Mouse (Mus musculus) forebrain, embryonic 14.5 days (tissue): ENCODE results near the gene Gm6710. TPM values are rescaled to one million over a fixed set of nuclear protein-coding genes. Genes with fewer than 3 reads are reported as not detected.
"Not testable (repeated sequence)": the region's sequence is repeated elsewhere in the genome, so short reads cannot be mapped to it uniquely, and the experiment has no call there.

Experiments used
- ATAC-seq: fragments of 200-750 bp; cut with Nextera tagmentation; 2 replicates; pipeline ENCODE4 v1.8.0; 2017; ENCODE audit warnings: mild to moderate bottlenecking, moderate library complexity
- DNase-seq: peaks from one replicate; pipeline ENCODE4 v3.0.0-alpha.2; 2015; ENCODE audit warnings: low spot score
- H3K27ac ChIP-seq: fragments of 300-500 bp; sonication (generic); 2 replicates; pipeline ENCODE4 v1.5.1; 2014; ENCODE audit warnings: low read depth, mild to moderate bottlenecking, control low read depth, low read length, moderate library complexity
- H3K27me3 ChIP-seq: fragments of 300-500 bp; sonication (generic); replicated peaks from 2 replicates; pipeline ENCODE4 v1.6.1; 2014; ENCODE audit warnings: low read length, control low read depth, mixed read lengths; ENCODE audit not compliant: control insufficient read depth, insufficient read depth
- H3K36me3 ChIP-seq: fragments of 300-500 bp; sonication (generic); 2 replicates; pipeline ENCODE4 v1.6.1; 2014; ENCODE audit warnings: low read length, control low read depth; ENCODE audit not compliant: control insufficient read depth, insufficient read depth
- H3K4me1 ChIP-seq: fragments of 300-500 bp; sonication (generic); 2 replicates; pipeline ENCODE4 v1.6.1; 2014; ENCODE audit warnings: antibody characterized with exemption, low read length, control low read depth; ENCODE audit not compliant: control insufficient read depth, insufficient read depth
- H3K4me2 ChIP-seq: fragments of 300-500 bp; sonication (generic); 2 replicates; pipeline ENCODE4 v1.6.1; 2014; ENCODE audit warnings: mild to moderate bottlenecking, control low read depth, low read length
- H3K4me3 ChIP-seq: fragments of 300-500 bp; sonication (generic); 2 replicates; pipeline ENCODE4 v1.5.1; 2014; ENCODE audit warnings: low read depth, low read length, control low read depth
- H3K9ac ChIP-seq: fragments of 300-500 bp; sonication (generic); 2 replicates; pipeline ENCODE4 v1.6.1; 2014; ENCODE audit warnings: mild to moderate bottlenecking, low read length, control low read depth, moderate library complexity
- H3K9me3 ChIP-seq: fragments of 300-500 bp; sonication (generic); replicated peaks from 2 replicates; pipeline ENCODE4 v1.6.1; 2016; ENCODE audit warnings: low read length, control low read depth, mixed read lengths; ENCODE audit not compliant: control insufficient read depth
- WGBS: fragments of 180-500 bp; shearing (Covaris S2); extraction: QIAGEN DNeasy Blood & Tissue Kit; methylation state at CpG from one replicate; pipeline ENCODE4 v1.1.7; 2014; 5-methylcytosine and 5-hydroxymethylcytosine counted together
- polyA plus RNA-seq: library from polyadenylated mRNA; unstranded; fragments of >200 nt; fragmentation: Nextera tagmentation; extraction: Ambion mirVana; gene quantifications from 2 replicates; pipeline ENCODE4 v1.2.1, GENCODE M21; 2014

Gm6710 gene
- 33.0 and 35.6 TPM in 2 replicates for polyA plus RNA-seq

GRCm38 (mm10) chr2:175869024-175869423 lies at the start of gene Gm6710:
Gm6710 (plus strand) TSS chr2:175869219.
- WGBS = no CpG with 5 or more reads among the region's 7 CpGs
- not testable (repeated sequence) for H3K9ac ChIP-seq, DNase-seq, H3K4me3 ChIP-seq, H3K27me3 ChIP-seq, H3K27ac ChIP-seq, H3K9me3 ChIP-seq, H3K4me2 ChIP-seq, H3K4me1 ChIP-seq, H3K36me3 ChIP-seq, ATAC-seq

Other genes with a start within 250 kb of the Gm6710 start
- not detected in 2 replicates for gene Gm11007, start 225.2 kb upstream of the Gm6710 start, polyA plus RNA-seq
- gene Zfp969, start 165.6 kb upstream of the Gm6710 start, polyA plus RNA-seq = 10.3 and 20.3 TPM in 2 replicates
- gene Gm2007, start 127.7 kb upstream of the Gm6710 start, polyA plus RNA-seq = not detected in 2 replicates
- gene Gm14288, start 68.1 kb upstream of the Gm6710 start, polyA plus RNA-seq = 2.5 and 4.7 TPM in 2 replicates
- gene Zfp966, start 61.9 kb downstream of the Gm6710 start, polyA plus RNA-seq = 1.9 and 2.4 TPM in 2 replicates
- gene Gm2026, start 96.1 kb downstream of the Gm6710 start, polyA plus RNA-seq = 24.1 and 24.6 TPM in 2 replicates